Mouse (Mus musculus) forebrain, embryonic 15.5 days (tissue): Measurements from ENCODE around the gene Gm49388. TPM values are rescaled to one million over a fixed set of nuclear protein-coding genes. Genes with fewer than 3 reads are reported as not detected.
A peak's percentile ranks its signal among the peaks of the same experiment; 100 is the strongest.

Source experiments
- ATAC-seq: fragments of 200-750 bp; cut with Nextera tagmentation; replicated peaks from 2 replicates; pipeline ENCODE4 v1.8.0; 2017; ENCODE audit warnings: mild to moderate bottlenecking, moderate TSS enrichment, moderate library complexity
- H3K27ac ChIP-seq: fragments of 300-500 bp; sonication (generic); replicated peaks from 2 replicates; pipeline ENCODE4 v1.5.1; 2015; ENCODE audit warnings: mild to moderate bottlenecking, inconsistent platforms
- H3K27me3 ChIP-seq: fragments of 300-500 bp; sonication (generic); 2 replicates; pipeline ENCODE4 v1.6.1; 2015; ENCODE audit warnings: inconsistent platforms
- H3K36me3 ChIP-seq: fragments of 300-500 bp; sonication (generic); 2 replicates; pipeline ENCODE4 v1.6.1; 2015; ENCODE audit warnings: mild to moderate bottlenecking, inconsistent platforms
- H3K4me1 ChIP-seq: fragments of 300-500 bp; sonication (generic); 2 replicates; pipeline ENCODE4 v1.6.1; 2015; ENCODE audit warnings: inconsistent platforms
- H3K4me2 ChIP-seq: fragments of 300-500 bp; sonication (generic); replicated peaks from 2 replicates; pipeline ENCODE4 v1.6.1; 2015; ENCODE audit warnings: mild to moderate bottlenecking, inconsistent platforms
- H3K4me3 ChIP-seq: fragments of 300-500 bp; sonication (generic); 2 replicates; pipeline ENCODE4 v1.5.1; 2015; ENCODE audit warnings: mild to moderate bottlenecking, inconsistent platforms
- H3K9ac ChIP-seq: fragments of 300-500 bp; sonication (generic); replicated peaks from 2 replicates; pipeline ENCODE4 v1.6.1; 2015; ENCODE audit warnings: mild to moderate bottlenecking, inconsistent platforms
- H3K9me3 ChIP-seq: fragments of 300-500 bp; sonication (generic); 2 replicates; pipeline ENCODE4 v1.6.1; 2016; ENCODE audit warnings: inconsistent platforms
- WGBS: fragments of 180-500 bp; shearing (Covaris S2); methylation state at CpG from one replicate; pipeline ENCODE4 v1.1.7; 2015; ENCODE audit warnings: mixed read lengths; 5-methylcytosine and 5-hydroxymethylcytosine counted together
- polyA plus RNA-seq: library from polyadenylated mRNA; unstranded; fragments of >200 nt; fragmentation: Nextera tagmentation; extraction: Ambion mirVana; gene quantifications from 2 replicates; pipeline ENCODE4 v1.2.1, GENCODE M21; 2015

Gene Gm49388
- not detected in 2 replicates for polyA plus RNA-seq

GRCm38 (mm10) chr7:127785308-127785707 lies at the start of gene Gm49388:
Gene Gm49388, plus strand, starts transcription at chr7:127785608.
- Histone ChIP-seq H3K36me3 (peaks cover 94% of the 10 kb centered on the region), H3K9me3 (no peaks in the 10 kb centered on the region), H3K4me1 (no peaks in the 10 kb centered on the region), H3K4me3 (no peak within 1 kb of the TSS), H3K27ac (no peak within 1 kb of the TSS), H3K9ac (no peak within 1 kb of the TSS), H3K4me2 (no peak within 1 kb of the TSS), H3K27me3 (no peaks in the 10 kb centered on the region)
- 95% methylated on average over 7 of the region's 7 CpGs for WGBS
- no peak for ATAC-seq

GRCm38 (mm10) chr7:127744366-127745045 lies 40.9 kb upstream of the Gm49388 start, which contains the start of gene Fbxl19:
Gene Fbxl19, plus strand, starts transcription at chr7:127744543.
- ATAC-seq: no peak
- H3K36me3 ChIP-seq: peaks cover 11% of the 10 kb centered on the region
- no peaks in the 10 kb centered on the region for H3K9me3 ChIP-seq
- peaks cover 20% of the 10 kb centered on the region for H3K4me1 ChIP-seq
- H3K9ac ChIP-seq: peak within 1 kb of the TSS; percentile 96
- WGBS: under 1% methylated on average over 26 of the region's 26 CpGs
- H3K4me3 ChIP-seq: peak within 1 kb of the TSS; percentile 95
- peak within 1 kb of the TSS; percentile 87 for H3K4me2 ChIP-seq
- no peaks in the 10 kb centered on the region for H3K27me3 ChIP-seq
- H3K27ac ChIP-seq: peak within 1 kb of the TSS; percentile 96

GRCm38 (mm10) chr7:127745251-127745651 lies 40.2 kb upstream of the Gm49388 start:
- WGBS: under 1% methylated on average over 19 of the region's 19 CpGs
- Histone ChIP-seq H3K4me2 (peak overlapping the region; percentile 87), H3K27ac (peak overlapping the region; percentile 96), H3K4me1 (peaks cover 20% of the 10 kb centered on the region), H3K36me3 (peaks cover 18% of the 10 kb centered on the region), H3K9me3 (no peaks in the 10 kb centered on the region), H3K4me3 (peak overlapping the region; percentile 95), H3K9ac (peak overlapping the region; percentile 96), H3K27me3 (no peaks in the 10 kb centered on the region)
- peak; percentile 93 for ATAC-seq

- Histone ChIP-seq H3K27me3 (no peaks in the 10 kb centered on the region), H3K4me3 (peak overlapping the region; percentile 95), H3K4me2 (peak overlapping the region; percentile 87), H3K27ac (peak overlapping the region; percentile 96), H3K36me3 (peaks cover 25% of the 10 kb centered on the region), H3K9ac (peak overlapping the region; percentile 96), H3K4me1 (peaks cover 20% of the 10 kb centered on the region), H3K9me3 (no peaks in the 10 kb centered on the region)
- ATAC-seq: peak; percentile 90
- WGBS: under 1% methylated on average over 38 of the region's 39 CpGs
Measured at GRCm38 (mm10) chr7:127745652-127746493, 39.5 kb upstream of the Gm49388 start.

GRCm38 (mm10) chr7:127746494-127747491 lies 38.6 kb upstream of the Gm49388 start:
- no peak; the same call in 1 of the 2 replicates for ATAC-seq
- H3K9ac ChIP-seq: peak overlapping the region; percentile 96
- H3K27me3 ChIP-seq: no peaks in the 10 kb centered on the region
- peaks cover 20% of the 10 kb centered on the region for H3K4me1 ChIP-seq
- H3K9me3 ChIP-seq: no peaks in the 10 kb centered on the region
- H3K4me3 ChIP-seq: peak overlapping the region; percentile 95
- peak overlapping the region; percentile 87 for H3K4me2 ChIP-seq
- peaks cover 34% of the 10 kb centered on the region for H3K36me3 ChIP-seq
- H3K27ac ChIP-seq: peak overlapping the region; percentile 96
- WGBS: 2% methylated on average over 24 of the region's 62 CpGs

- no peaks in the 10 kb centered on the region for H3K27me3 ChIP-seq
- H3K36me3 ChIP-seq: peaks cover 43% of the 10 kb centered on the region
- no peaks in the 10 kb centered on the region for H3K9me3 ChIP-seq
- peak overlapping the region; percentile 87 for H3K4me2 ChIP-seq
- peak overlapping the region; percentile 96 for H3K9ac ChIP-seq
- no peak for ATAC-seq
- H3K4me1 ChIP-seq: peaks cover 20% of the 10 kb centered on the region
- peak overlapping the region; percentile 96 for H3K27ac ChIP-seq
- peak overlapping the region; percentile 95 for H3K4me3 ChIP-seq
- WGBS: 30% methylated on average over 6 of the region's 6 CpGs
Measured at GRCm38 (mm10) chr7:127747559-127748234, 37.7 kb upstream of the Gm49388 start.

- ATAC-seq: no peak
- Histone ChIP-seq H3K4me1 (peaks cover 24% of the 10 kb centered on the region), H3K27me3 (no peaks in the 10 kb centered on the region), H3K9ac (no peak overlapping the region), H3K4me2 (0 out of 2 replicates have a peak overlapping the region, but pooled peaks have one; percentile 87), H3K9me3 (no peaks in the 10 kb centered on the region), H3K27ac (no peak overlapping the region), H3K4me3 (no peak overlapping the region), H3K36me3 (peaks cover 48% of the 10 kb centered on the region)
- whole genome bisulfite sequencing: 90% methylated on average over 28 of the region's 28 CpGs
Measured at GRCm38 (mm10) chr7:127748235-127748560, 37.2 kb upstream of the Gm49388 start.

- 83% methylated on average over 19 of the region's 19 CpGs for WGBS
- H3K27ac ChIP-seq: no peak overlapping the region
- H3K9me3 ChIP-seq: no peaks in the 10 kb centered on the region
- H3K36me3 ChIP-seq: peaks cover 66% of the 10 kb centered on the region
- peaks cover 17% of the 10 kb centered on the region for H3K4me1 ChIP-seq
- ATAC-seq: no peak
- no peak overlapping the region for H3K9ac ChIP-seq
- no peak overlapping the region for H3K4me2 ChIP-seq
- H3K4me3 ChIP-seq: no peak overlapping the region
- H3K27me3 ChIP-seq: no peaks in the 10 kb centered on the region
Measured at GRCm38 (mm10) chr7:127750131-127751127, 35.0 kb upstream of the Gm49388 start.

GRCm38 (mm10) chr7:127751619-127752018 lies 33.8 kb upstream of the Gm49388 start:
- 96% methylated on average over 5 of the region's 5 CpGs for WGBS
- no peak overlapping the region for H3K4me3 ChIP-seq

GRCm38 (mm10) chr7:127752069-127752468 lies 33.3 kb upstream of the Gm49388 start:
- Histone ChIP-seq H3K27ac (no peak overlapping the region), H3K9ac (no peak overlapping the region), H3K4me2 (no peak overlapping the region), H3K36me3 (peaks cover 76% of the 10 kb centered on the region), H3K4me1 (peaks cover 17% of the 10 kb centered on the region), H3K4me3 (no peak overlapping the region), H3K27me3 (no peaks in the 10 kb centered on the region), H3K9me3 (no peaks in the 10 kb centered on the region)
- 93% methylated on average over 27 of the region's 27 CpGs for WGBS
- ATAC-seq: no peak

More at GRCm38 (mm10) chr7:127751619-127752018, 33.8 kb upstream of the Gm49388 start:
- ATAC-seq: no peak
- H3K9me3 ChIP-seq: no peaks in the 10 kb centered on the region
- H3K27me3 ChIP-seq: no peaks in the 10 kb centered on the region
- H3K27ac ChIP-seq: no peak overlapping the region
- H3K4me2 ChIP-seq: no peak overlapping the region
- no peak overlapping the region for H3K9ac ChIP-seq
- peaks cover 17% of the 10 kb centered on the region for H3K4me1 ChIP-seq
- H3K36me3 ChIP-seq: peaks cover 72% of the 10 kb centered on the region
